Mouse (Mus musculus): ENCODE measurements around the gene Bpifb5. TPM values are rescaled to one million over a fixed set of nuclear protein-coding genes. Genes with fewer than 3 reads are reported as not detected.
A peak's percentile ranks its signal among the peaks of the same experiment; 100 is the strongest.

Bpifb5 gene
- polyA plus RNA-seq, 1 experiment: not detected

- H3K27me3 ChIP-seq (ENCODE audit: control insufficient read depth, insufficient read depth, low read length): no peaks in the 10 kb centered on the region
- WGBS: 2% methylated on average over 3 of the region's 3 CpGs
- no peaks in the 10 kb centered on the region for H3K36me3 ChIP-seq (ENCODE audit: control insufficient read depth, insufficient read depth, low read length)
- TF ChIP-seq POLR2A (IDR thresholded peaks at IDR 0.05; ENCODE audit: low read depth, low read length) (no peak), CTCF (IDR thresholded peaks at IDR 0.05; ENCODE audit: extremely low read depth, insufficient read length, insufficient replicate concordance, low read depth, low read length) (no peak)
- no peak overlapping the region for H3K4me3 ChIP-seq (ENCODE audit: low read depth, low read length)
- H3K4me1 ChIP-seq (ENCODE audit: control insufficient read depth, insufficient read depth, insufficient read length, low read length): no peaks in the 10 kb centered on the region
- no peak overlapping the region for H3K27ac ChIP-seq (ENCODE audit: insufficient read depth, low read depth, low read length)
These were observed 14.4 kb upstream of the Bpifb5 start for GRCm38 (mm10) chr2:154209112-154209511.

GRCm38 (mm10) chr2:154211121-154211520 is 12.4 kb upstream of the Bpifb5 start:
- Histone ChIP-seq H3K27me3 (ENCODE audit: control insufficient read depth, insufficient read depth, low read length) (no peaks in the 10 kb centered on the region), H3K4me3 (ENCODE audit: low read depth, low read length) (no peak overlapping the region), H3K4me1 (ENCODE audit: control insufficient read depth, insufficient read depth, insufficient read length, low read length) (no peaks in the 10 kb centered on the region), H3K27ac (ENCODE audit: insufficient read depth, low read depth, low read length) (no peak overlapping the region), H3K36me3 (ENCODE audit: control insufficient read depth, insufficient read depth, low read length) (no peaks in the 10 kb centered on the region)
- TF ChIP-seq POLR2A (IDR thresholded peaks at IDR 0.05; ENCODE audit: low read depth, low read length) (no peak), CTCF (IDR thresholded peaks at IDR 0.05; ENCODE audit: extremely low read depth, insufficient read length, insufficient replicate concordance, low read depth, low read length) (no peak)
- 52% methylated on average over 1 of the region's 1 CpGs for WGBS

- Histone ChIP-seq H3K27me3 (ENCODE audit: control insufficient read depth, insufficient read depth, low read length) (no peaks in the 10 kb centered on the region), H3K27ac (ENCODE audit: insufficient read depth, low read depth, low read length) (no peak overlapping the region), H3K4me1 (ENCODE audit: control insufficient read depth, insufficient read depth, insufficient read length, low read length) (no peaks in the 10 kb centered on the region), H3K36me3 (ENCODE audit: control insufficient read depth, insufficient read depth, low read length) (no peaks in the 10 kb centered on the region), H3K4me3 (ENCODE audit: low read depth, low read length) (no peak overlapping the region)
- TF ChIP-seq POLR2A (IDR thresholded peaks at IDR 0.05; ENCODE audit: low read depth, low read length): no peak
- no peak for TF ChIP-seq CTCF (IDR thresholded peaks at IDR 0.05; ENCODE audit: extremely low read depth, insufficient read length, insufficient replicate concordance, low read depth, low read length)
- 87% methylated on average over 4 of the region's 4 CpGs for WGBS
These were observed 11.7 kb upstream of the Bpifb5 start for GRCm38 (mm10) chr2:154211881-154212280.

- TF ChIP-seq CTCF (IDR thresholded peaks at IDR 0.05; ENCODE audit: extremely low read depth, insufficient read length, insufficient replicate concordance, low read depth, low read length): peak; percentile 85; the same call in 1 of the 2 replicates
- no peak for TF ChIP-seq POLR2A (IDR thresholded peaks at IDR 0.05; ENCODE audit: low read depth, low read length)
- no peaks in the 10 kb centered on the region for H3K27me3 ChIP-seq (ENCODE audit: control insufficient read depth, insufficient read depth, low read length)
- no peak overlapping the region for H3K27ac ChIP-seq (ENCODE audit: insufficient read depth, low read depth, low read length)
- H3K4me3 ChIP-seq (ENCODE audit: low read depth, low read length): no peak overlapping the region
- no peaks in the 10 kb centered on the region for H3K36me3 ChIP-seq (ENCODE audit: control insufficient read depth, insufficient read depth, low read length)
- H3K4me1 ChIP-seq (ENCODE audit: control insufficient read depth, insufficient read depth, insufficient read length, low read length): no peaks in the 10 kb centered on the region
- WGBS: 9% methylated on average over 5 of the region's 5 CpGs
These were observed 8.4 kb upstream of the Bpifb5 start for GRCm38 (mm10) chr2:154215191-154215590.

GRCm38 (mm10) chr2:154219950-154220349 is 3.6 kb upstream of the Bpifb5 start:
- H3K27ac ChIP-seq (ENCODE audit: insufficient read depth, low read depth, low read length): no peak overlapping the region
- TF ChIP-seq POLR2A (IDR thresholded peaks at IDR 0.05; ENCODE audit: low read depth, low read length) (no peak), CTCF (IDR thresholded peaks at IDR 0.05; ENCODE audit: extremely low read depth, insufficient read length, insufficient replicate concordance, low read depth, low read length) (no peak)
- H3K27me3 ChIP-seq (ENCODE audit: control insufficient read depth, insufficient read depth, low read length): no peaks in the 10 kb centered on the region
- no peak overlapping the region for H3K4me3 ChIP-seq (ENCODE audit: low read depth, low read length)
- no peaks in the 10 kb centered on the region for H3K4me1 ChIP-seq (ENCODE audit: control insufficient read depth, insufficient read depth, insufficient read length, low read length)
- 58% methylated on average over 5 of the region's 5 CpGs for WGBS
- no peaks in the 10 kb centered on the region for H3K36me3 ChIP-seq (ENCODE audit: control insufficient read depth, insufficient read depth, low read length)

- no peaks in the 10 kb centered on the region for H3K36me3 ChIP-seq (ENCODE audit: control insufficient read depth, insufficient read depth, low read length)
- H3K4me1 ChIP-seq (ENCODE audit: control insufficient read depth, insufficient read depth, insufficient read length, low read length): no peaks in the 10 kb centered on the region
- H3K4me3 ChIP-seq (ENCODE audit: low read depth, low read length): no peak overlapping the region
- WGBS: 37% methylated on average over 2 of the region's 2 CpGs
- no peak overlapping the region for H3K27ac ChIP-seq (ENCODE audit: insufficient read depth, low read depth, low read length)
- TF ChIP-seq CTCF (IDR thresholded peaks at IDR 0.05; ENCODE audit: extremely low read depth, insufficient read length, insufficient replicate concordance, low read depth, low read length) (no peak), POLR2A (IDR thresholded peaks at IDR 0.05; ENCODE audit: low read depth, low read length) (no peak)
- H3K27me3 ChIP-seq (ENCODE audit: control insufficient read depth, insufficient read depth, low read length): no peaks in the 10 kb centered on the region
These were observed 353 bp downstream of the Bpifb5 start for GRCm38 (mm10) chr2:154223917-154224273.

- Histone ChIP-seq H3K4me1 (ENCODE audit: control insufficient read depth, insufficient read depth, insufficient read length, low read length) (no peaks in the 10 kb centered on the region), H3K27ac (ENCODE audit: insufficient read depth, low read depth, low read length) (no peak overlapping the region), H3K36me3 (ENCODE audit: control insufficient read depth, insufficient read depth, low read length) (no peaks in the 10 kb centered on the region), H3K4me3 (ENCODE audit: low read depth, low read length) (no peak overlapping the region), H3K27me3 (ENCODE audit: control insufficient read depth, insufficient read depth, low read length) (no peaks in the 10 kb centered on the region)
- no peak for TF ChIP-seq POLR2A (IDR thresholded peaks at IDR 0.05; ENCODE audit: low read depth, low read length)
- no peak for TF ChIP-seq CTCF (IDR thresholded peaks at IDR 0.05; ENCODE audit: extremely low read depth, insufficient read length, insufficient replicate concordance, low read depth, low read length)
- WGBS: 72% methylated on average over 4 of the region's 4 CpGs
These were observed 3.4 kb downstream of the Bpifb5 start for GRCm38 (mm10) chr2:154226991-154227390.

GRCm38 (mm10) chr2:154227830-154228229 is 4.3 kb downstream of the Bpifb5 start:
- WGBS: 70% methylated on average over 5 of the region's 5 CpGs
- Histone ChIP-seq H3K27me3 (ENCODE audit: control insufficient read depth, insufficient read depth, low read length) (no peaks in the 10 kb centered on the region), H3K27ac (ENCODE audit: insufficient read depth, low read depth, low read length) (no peak overlapping the region), H3K4me1 (ENCODE audit: control insufficient read depth, insufficient read depth, insufficient read length, low read length) (no peaks in the 10 kb centered on the region), H3K36me3 (ENCODE audit: control insufficient read depth, insufficient read depth, low read length) (no peaks in the 10 kb centered on the region), H3K4me3 (ENCODE audit: low read depth, low read length) (no peak overlapping the region)
- TF ChIP-seq POLR2A (IDR thresholded peaks at IDR 0.05; ENCODE audit: low read depth, low read length): no peak
- no peak for TF ChIP-seq CTCF (IDR thresholded peaks at IDR 0.05; ENCODE audit: extremely low read depth, insufficient read length, insufficient replicate concordance, low read depth, low read length)

Data from small intestine, adult 2 months (tissue).